In the genomic region with DNA sequence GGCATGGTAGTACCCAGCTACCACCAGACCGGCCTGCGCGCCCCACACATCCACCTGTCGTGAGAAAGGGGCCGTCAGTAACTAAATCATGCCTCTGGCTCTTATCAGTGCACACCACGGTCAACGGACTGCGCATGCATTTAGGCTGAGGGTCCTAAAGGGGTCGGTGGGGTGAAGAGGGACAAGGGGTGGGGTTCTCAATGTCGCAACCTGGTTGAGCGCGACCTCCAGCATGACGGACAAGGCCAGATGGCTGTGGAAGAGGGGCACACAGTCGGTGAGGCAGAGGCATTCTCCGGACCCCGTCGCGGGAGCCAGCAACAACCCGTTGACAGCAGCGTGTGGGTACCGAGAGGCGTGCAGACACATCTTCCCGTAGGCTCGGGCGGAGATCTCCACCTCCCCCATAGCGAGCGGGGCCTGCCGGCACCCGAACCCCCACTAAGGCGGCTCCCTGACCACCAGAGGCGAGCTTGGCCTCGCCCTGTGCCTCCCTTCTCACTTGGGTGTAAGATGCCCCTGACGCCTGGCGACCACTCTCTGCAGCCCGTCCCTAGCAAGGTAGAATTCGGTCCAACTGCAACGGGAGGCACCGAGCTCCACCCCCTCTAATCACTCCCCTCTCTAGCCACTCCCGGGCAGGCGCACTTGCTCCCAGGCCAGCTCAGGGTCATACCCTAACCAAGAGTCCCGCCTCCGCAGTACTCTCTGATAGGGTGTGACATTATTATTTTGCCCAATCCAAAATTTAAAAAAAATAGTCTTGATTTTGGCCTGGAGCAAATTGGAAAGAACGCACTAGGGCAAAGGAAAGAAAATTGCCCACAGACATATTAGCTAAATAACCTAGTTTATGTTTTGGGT, we compare ENCODE assay signal across 8 mouse cellular contexts. TPM values are rescaled to one million over a fixed set of nuclear protein-coding genes. Genes with fewer than 3 reads are reported as not detected.
A peak's percentile ranks its signal among the peaks of the same experiment; 100 is the strongest.
DNase-seq lines count a peak whose midpoint lies in the region; ATAC-seq and TF ChIP-seq lines count a peak whose summit lies in the region.

TSS of gene Emc9 (minus strand) at position 601 of the 864 bp plus-strand sequence.

- H3K27me3 ChIP-seq in MEL (ENCODE audit: control insufficient read depth in 1 of 2, insufficient read depth in 2 of 2, low read length in 2 of 2): no peaks in the 10 kb centered on the region
- H3K27me3 ChIP-seq in forebrain, embryonic 15.5 days: no peaks in the 10 kb centered on the region
- H3K27me3 ChIP-seq in lung, embryonic 14.5 days (ENCODE audit: insufficient read depth, low read length): no peaks in the 10 kb centered on the region

- H3K4me2 ChIP-seq in forebrain, embryonic 15.5 days (replicated peaks): peak within 1 kb of the TSS; percentile 51
- peak within 1 kb of the TSS; percentile 81 for H3K4me2 ChIP-seq in lung, embryonic 14.5 days

- H3K27ac ChIP-seq in MEL (ENCODE audit: control insufficient read depth, low read depth, low read length): peak within 1 kb of the TSS; percentile 100
- H3K27ac ChIP-seq in forebrain, embryonic 15.5 days (replicated peaks): no peak within 1 kb of the TSS
- H3K27ac ChIP-seq in layer of hippocampus, adult 2 months: peak within 1 kb of the TSS; percentile 93
- H3K27ac ChIP-seq in lung, embryonic 14.5 days (ENCODE audit: low read depth): peak within 1 kb of the TSS; percentile 24; the same call in 1 of the 2 replicates

- peak; percentile 65 for ATAC-seq in forebrain, embryonic 15.5 days (replicated peaks)
- peak; percentile 72 for ATAC-seq in lung, embryonic 14.5 days (ENCODE audit: insufficient read depth)
- peak; percentile 76 for ATAC-seq in neutrophil, adult 5-6 weeks (ENCODE audit: extremely low read depth, insufficient number of reproducible peaks, low FRiP score, poor library complexity, severe bottlenecking)

- H3K9ac ChIP-seq in MEL (ENCODE audit: control insufficient read depth, low read depth, low read length, poor library complexity, severe bottlenecking): peak within 1 kb of the TSS; percentile 73
- H3K9ac ChIP-seq in forebrain, embryonic 15.5 days (replicated peaks): peak within 1 kb of the TSS; percentile 47
- peak within 1 kb of the TSS; percentile 56 for H3K9ac ChIP-seq in lung, embryonic 14.5 days

- H3K4me3 ChIP-seq in MEL (ENCODE audit: control insufficient read depth in 1 of 2, insufficient read depth in 1 of 2, low read depth in 2 of 2, low read length in 2 of 2): peak within 1 kb of the TSS; percentile 78 to 82
- peak within 1 kb of the TSS; percentile 43 for H3K4me3 ChIP-seq in forebrain, embryonic 15.5 days
- peak within 1 kb of the TSS; percentile 84 for H3K4me3 ChIP-seq in layer of hippocampus, adult 2 months
- H3K4me3 ChIP-seq in lung, embryonic 14.5 days (ENCODE audit: low read depth, low read length): peak within 1 kb of the TSS; percentile 47

- peak in 1 of 2 experiments; percentile 51; a peak in 1 of 4 replicates for TF ChIP-seq EP300 in MEL (IDR thresholded peaks at IDR 0.05; ENCODE audit: low read depth in 1 of 2, low read length in 2 of 2)

- TF ChIP-seq RAD21 in MEL (IDR thresholded peaks at IDR 0.05; ENCODE audit: low read depth, low read length): no peak

- no peaks in the 10 kb centered on the region for H3K9me3 ChIP-seq in MEL (replicated peaks; ENCODE audit: insufficient read depth, low read length)
- H3K9me3 ChIP-seq in forebrain, embryonic 15.5 days: no peaks in the 10 kb centered on the region
- no peaks in the 10 kb centered on the region for H3K9me3 ChIP-seq in lung, embryonic 14.5 days (ENCODE audit: low read depth, low read length)

- peaks cover 0 to 34% of the 10 kb centered on the region in 2 experiments; a peak in 2 of 4 replicates for H3K36me3 ChIP-seq in MEL (ENCODE audit: control insufficient read depth in 1 of 2, insufficient read depth in 2 of 2, low read length in 2 of 2)
- peaks cover 8% of the 10 kb centered on the region; the same call in 1 of the 2 replicates for H3K36me3 ChIP-seq in forebrain, embryonic 15.5 days
- H3K36me3 ChIP-seq in lung, embryonic 14.5 days (ENCODE audit: insufficient read depth): peaks cover 27% of the 10 kb centered on the region

- DNase-seq in MEL (ENCODE audit: low read depth, low spot score): peak; percentile 96
- DNase-seq in cerebellum, adult 11-12 months: peak; percentile 87
- peak; percentile 77 to 81 for DNase-seq in heart, postnatal 36 days
- peak; percentile 61 to 66 for DNase-seq in layer of hippocampus, adult 2 months (ENCODE audit: low spot score in 2 of 2)
- DNase-seq in lung, embryonic 14.5 days: peak; percentile 48
- peak; percentile 34 to 48 for DNase-seq in thymus, adult 18-20 months

- H3K4me1 ChIP-seq in MEL (ENCODE audit: control insufficient read depth in 1 of 2, insufficient read depth in 2 of 2, low read length in 2 of 2): peaks cover 3 to 37% of the 10 kb centered on the region in 2 experiments
- peaks cover 22% of the 10 kb centered on the region for H3K4me1 ChIP-seq in forebrain, embryonic 15.5 days
- H3K4me1 ChIP-seq in lung, embryonic 14.5 days (ENCODE audit: insufficient read depth): 0 out of 2 replicates have a peak, but pooled peaks cover 6% of the 10 kb centered on the region

- peak in 1 of 2 experiments; percentile 78; a peak in 2 of 4 replicates for TF ChIP-seq POLR2A in MEL (IDR thresholded peaks at IDR 0.05; ENCODE audit: control insufficient read depth in 1 of 2, insufficient read depth in 1 of 2, low read depth in 1 of 2, low read length in 2 of 2, poor library complexity in 1 of 2)

- H3K79me2 ChIP-seq in MEL (ENCODE audit: control insufficient read depth, insufficient read depth, low read length, poor library complexity): peaks cover 12% of the 10 kb centered on the region

- TF ChIP-seq CTCF in MEL (IDR thresholded peaks at IDR 0.05 in 2 of 3, conservative IDR thresholded peaks at IDR 0.05 in 1 of 3; ENCODE audit: control insufficient read depth in 1 of 3, insufficient read depth in 1 of 3, low read depth in 2 of 3, low read length in 3 of 3, poor library complexity in 1 of 3, severe bottlenecking in 1 of 3): no peak
- no peak for TF ChIP-seq CTCF in layer of hippocampus, adult 2 months (conservative IDR thresholded peaks at IDR 0.05)
- TF ChIP-seq CTCF in lung, embryonic 14.5 days (IDR thresholded peaks at IDR 0.05; ENCODE audit: low read depth): no peak

- intact Hi-C loops in heart, postnatal 36 days (cut with DNase I): no loop called here

- WGBS in forebrain, embryonic 15.5 days: 3% methylated on average over 43 of the region's 43 CpGs
- 3% methylated on average over 43 of the region's 43 CpGs for WGBS in lung, embryonic 14.5 days

TF ChIP-seq in MEL, 35 proteins besides CTCF, POLR2A, EP300 and RAD21:
- no peak for TF ChIP-seq USF2 (IDR thresholded peaks at IDR 0.05; ENCODE audit: borderline replicate concordance in 1 of 2, insufficient read depth in 1 of 2, low read depth in 1 of 2, low read length in 2 of 2)
- peak; percentile 49; the same call in 1 of the 2 replicates for TF ChIP-seq GATA1 (IDR thresholded peaks at IDR 0.05; ENCODE audit: low read depth, low read length)
- peak; percentile 89 for TF ChIP-seq MXI1 (IDR thresholded peaks at IDR 0.05; ENCODE audit: low read depth, low read length)
- peak; percentile 74 for TF ChIP-seq ZNF384 (IDR thresholded peaks at IDR 0.05; ENCODE audit: low read depth, low read length)
- TF ChIP-seq ZC3H11A (IDR thresholded peaks at IDR 0.05; ENCODE audit: low read depth, low read length): no peak
- no peak for TF ChIP-seq JUND (IDR thresholded peaks at IDR 0.05; ENCODE audit: low read depth, low read length)
- no peak for TF ChIP-seq MYB (IDR thresholded peaks at IDR 0.05; ENCODE audit: low read depth, low read length)
- peak; percentile 62 for TF ChIP-seq SIN3A (IDR thresholded peaks at IDR 0.05; ENCODE audit: low read length)
- no peak for TF ChIP-seq ELF1 (IDR thresholded peaks at IDR 0.05; ENCODE audit: low read depth, low read length)
- peak; percentile 66 for TF ChIP-seq NELFE (IDR thresholded peaks at IDR 0.05; ENCODE audit: low read depth, low read length)
- TF ChIP-seq ETS1 (IDR thresholded peaks at IDR 0.05; ENCODE audit: low read depth, low read length): 0 out of 2 replicates have a peak, but pooled peaks have one; percentile 6
- peak; percentile 80; the same call in 1 of the 2 replicates for TF ChIP-seq POLR2AphosphoS2 (IDR thresholded peaks at IDR 0.05; ENCODE audit: low read length)
- peak; percentile 64; the same call in 1 of the 2 replicates for TF ChIP-seq MAX (IDR thresholded peaks at IDR 0.05; ENCODE audit: low read length)
- peak; percentile 55 for TF ChIP-seq HCFC1 (IDR thresholded peaks at IDR 0.05; ENCODE audit: low read depth, low read length)
- TF ChIP-seq RCOR1 (IDR thresholded peaks at IDR 0.05; ENCODE audit: low read depth, low read length): peak; percentile 57; the same call in 1 of the 2 replicates
- TF ChIP-seq MAZ (IDR thresholded peaks at IDR 0.05; ENCODE audit: low read depth, low read length): no peak
- TF ChIP-seq CHD2 (IDR thresholded peaks at IDR 0.05; ENCODE audit: low read length): no peak
- no peak for TF ChIP-seq CHD1 (IDR thresholded peaks at IDR 0.05; ENCODE audit: low read depth, low read length)
- no peak; the same call in 1 of the 2 replicates for TF ChIP-seq UBTF (IDR thresholded peaks at IDR 0.05; ENCODE audit: borderline replicate concordance, insufficient read depth, low read depth, low read length)
- no peak for TF ChIP-seq E2F4 (IDR thresholded peaks at IDR 0.05; ENCODE audit: borderline replicate concordance, low read depth, low read length)
- 0 out of 2 replicates have a peak, but pooled peaks have one; percentile 6 for TF ChIP-seq TAL1 (IDR thresholded peaks at IDR 0.05; ENCODE audit: low read length)
- peak; percentile 80 for TF ChIP-seq NRF1 (IDR thresholded peaks at IDR 0.05; ENCODE audit: insufficient read depth, low read depth, low read length, poor library complexity, severe bottlenecking)
- no peak for TF ChIP-seq SMC3 (IDR thresholded peaks at IDR 0.05; ENCODE audit: low read depth, low read length)
- TF ChIP-seq MEF2A (IDR thresholded peaks at IDR 0.05; ENCODE audit: extremely low read depth, insufficient replicate concordance, low read depth, low read length, poor library complexity, severe bottlenecking): no peak

RNA-seq across cellular contexts. Expression of gene Emc9, which starts in this region (rescaled TPM):
- total RNA-seq in MEL (2012; rRNA removed): 55.4 and 59.4 TPM in 2 replicates
- 10 to 100 TPM in 1 of 2 experiments, not detected in 1; 38.7 TPM for polyA plus RNA-seq in MEL (2012; ENCODE audit: insufficient read depth in 1 of 2, insufficient read length in 2 of 2, low read depth in 1 of 2, low replicate concordance in 2 of 2, missing spikeins in 1 of 2)
- polyA plus RNA-seq in forebrain, embryonic 15.5 days (2015; fragmentation: Nextera tagmentation; extraction: Ambion mirVana): 15.0 and 16.0 TPM in 2 replicates
- 10 to 100 TPM; 59.7 to 63.2 TPM for total RNA-seq in heart, postnatal 36 days (2021)
- total RNA-seq in layer of hippocampus, adult 2 months (2021): 10 to 100 TPM; 43.5 to 49.7 TPM
- polyA plus RNA-seq in lung, embryonic 14.5 days (2014; fragmentation: Nextera tagmentation; extraction: Ambion mirVana): 2.1 and 2.4 TPM in 2 replicates
- 5.0 TPM in 2 replicates for total RNA-seq in neutrophil, adult 5-6 weeks (2017)

Comparison
In these comparisons a context has a peak if more than half of its experiments do, and no peak if none do; other contexts are left out.
1. DNase-seq: peak in every context shown above with its lines; median percentile 96 in MEL; 87 in cerebellum, adult 11-12 months; 79 in heart, postnatal 36 days; 64 in layer of hippocampus, adult 2 months; 48 in lung, embryonic 14.5 days; 41 in thymus, adult 18-20 months.